Mouse (Mus musculus) forebrain, embryonic 12.5 days (tissue): Measurements from ENCODE around the gene Srr. TPM values are rescaled to one million over a fixed set of nuclear protein-coding genes. Genes with fewer than 3 reads are reported as not detected.

Experiments
- ATAC-seq: fragments of 200-750 bp; cut with Nextera tagmentation; 2 replicates; pipeline ENCODE4 v1.8.0; 2017; ENCODE audit warnings: moderate TSS enrichment; ENCODE audit not compliant: low FRiP score
- H3K27ac ChIP-seq: fragments of 300-500 bp; sonication (generic); 2 replicates; pipeline ENCODE4 v1.5.1; 2016; ENCODE audit warnings: mild to moderate bottlenecking
- H3K27me3 ChIP-seq: fragments of 300-500 bp; sonication (generic); 2 replicates; pipeline ENCODE4 v1.6.1; 2016; ENCODE audit warnings: mild to moderate bottlenecking
- H3K36me3 ChIP-seq: fragments of 300-500 bp; sonication (generic); replicated peaks from 2 replicates; pipeline ENCODE4 v1.6.1; 2016; ENCODE audit warnings: mild to moderate bottlenecking
- H3K4me1 ChIP-seq: fragments of 300-500 bp; sonication (generic); 2 replicates; pipeline ENCODE4 v1.6.1; 2016
- H3K4me2 ChIP-seq: fragments of 300-500 bp; sonication (generic); 2 replicates; pipeline ENCODE4 v1.6.1; 2016; ENCODE audit warnings: mild to moderate bottlenecking, moderate library complexity
- H3K4me3 ChIP-seq: fragments of 300-500 bp; sonication (generic); replicated peaks from 2 replicates; pipeline ENCODE4 v1.5.1; 2016; ENCODE audit warnings: mild to moderate bottlenecking
- H3K9ac ChIP-seq: fragments of 300-500 bp; sonication (generic); 2 replicates; pipeline ENCODE4 v1.6.1; 2016; ENCODE audit warnings: mild to moderate bottlenecking
- H3K9me3 ChIP-seq: fragments of 300-500 bp; sonication (generic); 2 replicates; pipeline ENCODE4 v1.6.1; 2016
- WGBS: fragments of 180-500 bp; shearing (Covaris S2); methylation state at CpG from one replicate; pipeline ENCODE4 v1.1.7; 2016; 5-methylcytosine and 5-hydroxymethylcytosine counted together
- polyA plus RNA-seq: library from polyadenylated mRNA; unstranded; fragments of >200 nt; fragmentation: Nextera tagmentation; extraction: Ambion mirVana; gene quantifications from 2 replicates; pipeline ENCODE4 v1.2.1, GENCODE M21; 2016

Gene Srr
- 27.5 and 30.8 TPM in 2 replicates for polyA plus RNA-seq

GRCm38 (mm10) chr11:74925577-74926387 is at the start of gene Srr, which contains the start of gene Smg6:
Gene Srr, minus strand, starts transcription at chr11:74925948.
Gene Smg6, plus strand, starts transcription at chr11:74925823.
- peak within 1 kb of the TSS; percentile 98 for H3K27ac ChIP-seq
- peak within 1 kb of the TSS; percentile 94 for H3K9ac ChIP-seq
- peak; percentile 96 for ATAC-seq
- no peaks in the 10 kb centered on the region for H3K27me3 ChIP-seq
- peaks cover 14% of the 10 kb centered on the region for H3K36me3 ChIP-seq
- WGBS: under 1% methylated on average over 69 of the region's 88 CpGs
- H3K9me3 ChIP-seq: no peaks in the 10 kb centered on the region
- H3K4me1 ChIP-seq: peaks cover 18% of the 10 kb centered on the region
- peak within 1 kb of the TSS; percentile 71 for H3K4me2 ChIP-seq
- peak within 1 kb of the TSS; percentile 88 for H3K4me3 ChIP-seq

- Histone ChIP-seq H3K27me3 (no peaks in the 10 kb centered on the region), H3K36me3 (peaks cover 5% of the 10 kb centered on the region), H3K9ac (no peak overlapping the region), H3K4me2 (no peak overlapping the region), H3K4me3 (no peak overlapping the region), H3K4me1 (no peaks in the 10 kb centered on the region), H3K9me3 (no peaks in the 10 kb centered on the region; the same call in 1 of the 2 replicates), H3K27ac (no peak overlapping the region)
- no peak for ATAC-seq
Observed at GRCm38 (mm10) chr11:74974615-74975014, 48.9 kb upstream of the Srr start.

GRCm38 (mm10) chr11:74973290-74974157 is 47.8 kb upstream of the Srr start:
- Histone ChIP-seq H3K27me3 (no peaks in the 10 kb centered on the region), H3K9me3 (no peaks in the 10 kb centered on the region; the same call in 1 of the 2 replicates), H3K36me3 (peaks cover 5% of the 10 kb centered on the region), H3K4me1 (no peaks in the 10 kb centered on the region), H3K4me3 (no peak overlapping the region), H3K27ac (no peak overlapping the region), H3K9ac (no peak overlapping the region), H3K4me2 (no peak overlapping the region)
- ATAC-seq: no peak
- 89% methylated on average over 7 of the region's 7 CpGs for WGBS

GRCm38 (mm10) chr11:74965516-74965915 is 39.8 kb upstream of the Srr start:
- ATAC-seq: no peak
- 90% methylated on average over 3 of the region's 3 CpGs for WGBS
- H3K4me2 ChIP-seq: no peak overlapping the region
- H3K4me3 ChIP-seq: no peak overlapping the region
- no peak overlapping the region for H3K27ac ChIP-seq
- no peaks in the 10 kb centered on the region for H3K9me3 ChIP-seq
- no peaks in the 10 kb centered on the region for H3K27me3 ChIP-seq
- H3K9ac ChIP-seq: no peak overlapping the region
- H3K4me1 ChIP-seq: no peaks in the 10 kb centered on the region
- 0 out of 2 replicates have a peak, but pooled peaks cover 3% of the 10 kb centered on the region for H3K36me3 ChIP-seq

GRCm38 (mm10) chr11:74962846-74963407 is 37.2 kb upstream of the Srr start:
- Histone ChIP-seq H3K9me3 (no peaks in the 10 kb centered on the region), H3K4me2 (no peak overlapping the region), H3K4me1 (no peaks in the 10 kb centered on the region), H3K9ac (no peak overlapping the region), H3K36me3 (0 out of 2 replicates have a peak, but pooled peaks cover 5% of the 10 kb centered on the region), H3K27me3 (no peaks in the 10 kb centered on the region), H3K4me3 (no peak overlapping the region), H3K27ac (no peak overlapping the region)
- WGBS: 93% methylated on average over 2 of the region's 2 CpGs
- ATAC-seq: no peak

DNA sequence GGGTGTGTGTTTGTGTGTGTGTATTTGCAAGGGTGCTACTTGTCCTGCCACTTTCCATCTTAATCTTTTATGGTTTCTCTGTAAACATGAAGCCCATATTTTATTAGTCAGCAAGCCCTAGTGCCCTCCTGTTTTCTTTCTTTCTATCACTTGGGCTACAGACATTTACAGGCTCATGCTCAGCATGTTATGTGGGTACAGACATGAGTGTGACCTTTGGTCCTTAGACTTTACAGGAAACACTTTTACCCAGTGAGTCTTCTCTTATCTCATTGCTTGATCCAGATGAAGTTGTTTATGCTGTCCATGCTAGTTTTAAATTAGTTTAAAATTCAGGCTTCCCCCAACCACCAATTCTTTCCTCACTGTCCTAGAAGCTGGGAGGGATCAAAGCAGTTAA is 36.2 kb upstream of the Srr start:
- peaks cover 10% of the 10 kb centered on the region for H3K36me3 ChIP-seq
- no peak for ATAC-seq

GRCm38 (mm10) chr11:74960031-74960551 is 34.3 kb upstream of the Srr start:
- ATAC-seq: no peak

More for the DNA sequence above, 36.2 kb upstream of the Srr start:
- no peaks in the 10 kb centered on the region for H3K9me3 ChIP-seq
- H3K27ac ChIP-seq: no peak overlapping the region
- H3K4me1 ChIP-seq: no peaks in the 10 kb centered on the region
- H3K27me3 ChIP-seq: no peaks in the 10 kb centered on the region
- H3K9ac ChIP-seq: no peak overlapping the region
- H3K4me2 ChIP-seq: no peak overlapping the region
- no peak overlapping the region for H3K4me3 ChIP-seq

GRCm38 (mm10) chr11:74959501-74959900 is 33.8 kb upstream of the Srr start:
- WGBS: 91% methylated on average over 2 of the region's 2 CpGs
- no peak for ATAC-seq
- no peak overlapping the region for H3K4me3 ChIP-seq

More at GRCm38 (mm10) chr11:74960031-74960551, 34.3 kb upstream of the Srr start:
- no peaks in the 10 kb centered on the region for H3K4me1 ChIP-seq
- no peak overlapping the region for H3K27ac ChIP-seq
- no peak overlapping the region for H3K9ac ChIP-seq
- H3K9me3 ChIP-seq: no peaks in the 10 kb centered on the region
- H3K36me3 ChIP-seq: peaks cover 10% of the 10 kb centered on the region
- H3K4me2 ChIP-seq: no peak overlapping the region
- H3K4me3 ChIP-seq: no peak overlapping the region
- 95% methylated on average over 9 of the region's 9 CpGs for WGBS
- H3K27me3 ChIP-seq: no peaks in the 10 kb centered on the region

GRCm38 (mm10) chr11:74957600-74957999 is 31.9 kb upstream of the Srr start:
- WGBS: 96% methylated on average over 2 of the region's 2 CpGs

More at GRCm38 (mm10) chr11:74959501-74959900, 33.8 kb upstream of the Srr start:
- H3K9me3 ChIP-seq: no peaks in the 10 kb centered on the region
- H3K36me3 ChIP-seq: peaks cover 10% of the 10 kb centered on the region
- H3K9ac ChIP-seq: no peak overlapping the region
- H3K27me3 ChIP-seq: no peaks in the 10 kb centered on the region
- no peak overlapping the region for H3K4me2 ChIP-seq
- H3K4me1 ChIP-seq: no peaks in the 10 kb centered on the region
- no peak overlapping the region for H3K27ac ChIP-seq

DNA sequence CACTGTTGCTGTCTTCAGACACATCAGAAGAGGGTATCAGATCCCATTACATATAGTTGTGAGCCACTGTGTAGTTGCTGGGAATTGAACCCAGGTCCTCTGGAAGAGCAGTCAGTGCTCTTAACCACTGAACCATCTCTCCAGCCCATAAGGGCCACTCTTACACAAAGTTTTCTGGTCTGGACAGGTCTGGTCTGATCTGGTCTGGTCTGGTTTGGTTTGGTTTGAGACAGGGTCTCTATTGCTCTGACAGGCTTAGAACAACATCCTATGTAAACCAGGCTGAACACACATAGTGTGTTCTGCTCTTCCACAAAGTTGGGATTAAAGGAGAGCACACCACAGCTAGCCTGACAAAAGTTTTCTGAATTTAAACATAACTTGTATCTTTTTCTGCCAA is 30.3 kb upstream of the Srr start:
- Histone ChIP-seq H3K9ac (no peak overlapping the region), H3K4me3 (no peak overlapping the region), H3K9me3 (no peaks in the 10 kb centered on the region), H3K4me2 (no peak overlapping the region), H3K36me3 (peaks cover 16% of the 10 kb centered on the region), H3K4me1 (no peaks in the 10 kb centered on the region), H3K27ac (no peak overlapping the region), H3K27me3 (no peaks in the 10 kb centered on the region)
- no peak for ATAC-seq

More at GRCm38 (mm10) chr11:74957600-74957999, 31.9 kb upstream of the Srr start:
- no peak overlapping the region for H3K27ac ChIP-seq
- no peak overlapping the region for H3K4me2 ChIP-seq
- H3K4me1 ChIP-seq: no peaks in the 10 kb centered on the region
- no peaks in the 10 kb centered on the region for H3K9me3 ChIP-seq
- no peaks in the 10 kb centered on the region for H3K27me3 ChIP-seq
- peaks cover 10% of the 10 kb centered on the region for H3K36me3 ChIP-seq
- ATAC-seq: no peak
- no peak overlapping the region for H3K9ac ChIP-seq
- no peak overlapping the region for H3K4me3 ChIP-seq

DNA sequence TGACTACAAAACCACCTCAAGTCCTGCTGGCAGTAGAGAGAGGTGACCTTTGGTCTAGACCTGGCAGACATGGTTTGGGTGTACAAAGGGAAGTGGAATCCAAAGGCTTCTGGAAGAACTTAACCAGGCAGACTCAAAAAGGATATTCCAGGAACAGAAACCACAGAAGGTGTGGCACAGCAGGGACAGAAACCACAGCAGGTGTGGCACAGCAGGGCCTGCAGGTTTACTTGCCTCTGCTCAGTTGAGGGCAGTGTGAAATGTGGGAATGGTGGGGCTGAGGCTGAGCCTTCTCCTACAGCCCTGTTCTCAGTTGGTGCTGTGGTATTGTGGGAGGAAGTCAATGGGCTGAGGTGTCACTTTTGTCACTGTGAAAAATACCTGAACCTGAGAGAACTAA is 29.2 kb upstream of the Srr start:
- no peaks in the 10 kb centered on the region for H3K9me3 ChIP-seq
- peaks cover 20% of the 10 kb centered on the region for H3K36me3 ChIP-seq
- H3K27ac ChIP-seq: no peak overlapping the region
- no peak for ATAC-seq
- H3K27me3 ChIP-seq: no peaks in the 10 kb centered on the region
- no peak overlapping the region for H3K4me2 ChIP-seq
- no peak overlapping the region for H3K9ac ChIP-seq
- no peak overlapping the region for H3K4me3 ChIP-seq
- H3K4me1 ChIP-seq: no peaks in the 10 kb centered on the region

GRCm38 (mm10) chr11:74946348-74946747 is 20.6 kb upstream of the Srr start:
- no peak overlapping the region for H3K9ac ChIP-seq
- no peak overlapping the region for H3K4me2 ChIP-seq
- no peaks in the 10 kb centered on the region for H3K4me1 ChIP-seq
- no peak for ATAC-seq
- no peaks in the 10 kb centered on the region for H3K9me3 ChIP-seq
- peaks cover 42% of the 10 kb centered on the region for H3K36me3 ChIP-seq
- H3K27me3 ChIP-seq: no peaks in the 10 kb centered on the region
- WGBS: 89% methylated on average over 3 of the region's 3 CpGs
- no peak overlapping the region for H3K4me3 ChIP-seq
- no peak overlapping the region for H3K27ac ChIP-seq
